Mouse (Mus musculus) embryo, embryonic 9.5 days (tissue): ENCODE data around the gene Bace1.

ENCODE experiments used
- DNase-seq: peaks from one replicate; pipeline ENCODE4 v3.0.0-alpha.2; 2017; ENCODE audit errors: extremely low spot score

Bace1 gene

GRCm38 (mm10) chr9:45838434-45839138, at the start of gene Bace1:
Bace1 (plus strand) TSS chr9:45838580.
- peak; percentile 78 for DNase-seq

GRCm38 (mm10) chr9:45791456-45792142, 46.8 kb upstream of the Bace1 start:
- no peak for DNase-seq

DNA sequence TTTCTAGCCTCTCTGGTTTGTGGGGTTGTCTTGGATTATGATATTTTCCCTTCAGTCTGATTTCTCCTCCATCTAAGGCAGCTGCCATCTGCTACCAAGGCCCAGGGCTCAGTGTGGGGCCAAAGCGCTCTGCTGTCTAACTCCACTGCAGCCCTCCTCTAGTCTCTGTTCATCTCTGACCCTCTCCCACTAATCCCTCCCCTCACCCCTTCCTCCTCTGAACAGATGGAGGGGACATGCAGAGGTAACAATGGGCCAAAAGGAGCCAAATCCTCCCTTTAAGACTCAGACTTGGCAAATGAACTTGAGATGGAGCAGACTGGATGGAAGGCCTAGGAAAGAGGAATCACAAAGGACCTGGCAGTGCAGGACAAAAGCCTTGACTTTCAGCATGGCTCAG, 46.1 kb upstream of the Bace1 start:
- no peak for DNase-seq

DNA sequence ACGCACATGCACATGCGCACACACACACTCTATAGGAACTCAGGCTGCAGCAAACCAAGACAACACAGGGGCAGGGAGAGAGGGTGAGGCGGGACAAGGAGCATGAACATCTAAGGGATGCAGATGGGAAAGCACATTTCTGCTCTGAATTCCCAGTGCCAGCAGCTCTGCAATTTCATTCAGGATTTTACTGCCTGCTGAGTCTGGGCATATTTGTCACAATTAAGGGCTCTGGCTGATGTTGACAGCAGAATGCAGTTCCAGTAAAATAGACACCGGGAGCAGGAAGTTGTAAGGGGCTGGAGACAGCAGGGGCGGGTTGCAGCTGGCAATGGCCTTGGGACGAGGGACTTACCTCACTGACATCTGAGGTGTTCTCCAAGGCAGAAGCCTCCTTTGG, 44.7 kb upstream of the Bace1 start:
- no peak for DNase-seq

DNA sequence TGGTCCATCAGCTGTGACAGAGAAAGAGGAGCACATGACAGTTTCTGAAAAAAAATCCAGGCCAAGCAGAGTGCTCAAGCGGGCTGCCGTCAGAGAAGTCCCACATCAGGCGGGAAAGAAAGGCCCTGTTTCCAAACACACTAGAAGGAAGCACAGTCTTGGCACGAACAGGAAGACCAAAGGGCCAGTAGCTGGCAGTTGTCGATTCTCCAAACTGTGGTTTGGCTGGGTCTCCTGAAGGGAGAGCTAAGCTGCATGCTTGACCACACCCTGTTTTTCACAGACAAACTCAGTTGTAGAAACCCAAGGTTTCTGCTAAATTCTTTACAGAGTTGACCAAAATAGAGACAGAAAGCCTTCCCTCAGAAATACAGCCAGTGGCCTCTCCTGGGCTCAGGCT, 42.7 kb upstream of the Bace1 start:
- no peak for DNase-seq

GRCm38 (mm10) chr9:45797271-45797670, 41.1 kb upstream of the Bace1 start:
- DNase-seq: no peak

DNA sequence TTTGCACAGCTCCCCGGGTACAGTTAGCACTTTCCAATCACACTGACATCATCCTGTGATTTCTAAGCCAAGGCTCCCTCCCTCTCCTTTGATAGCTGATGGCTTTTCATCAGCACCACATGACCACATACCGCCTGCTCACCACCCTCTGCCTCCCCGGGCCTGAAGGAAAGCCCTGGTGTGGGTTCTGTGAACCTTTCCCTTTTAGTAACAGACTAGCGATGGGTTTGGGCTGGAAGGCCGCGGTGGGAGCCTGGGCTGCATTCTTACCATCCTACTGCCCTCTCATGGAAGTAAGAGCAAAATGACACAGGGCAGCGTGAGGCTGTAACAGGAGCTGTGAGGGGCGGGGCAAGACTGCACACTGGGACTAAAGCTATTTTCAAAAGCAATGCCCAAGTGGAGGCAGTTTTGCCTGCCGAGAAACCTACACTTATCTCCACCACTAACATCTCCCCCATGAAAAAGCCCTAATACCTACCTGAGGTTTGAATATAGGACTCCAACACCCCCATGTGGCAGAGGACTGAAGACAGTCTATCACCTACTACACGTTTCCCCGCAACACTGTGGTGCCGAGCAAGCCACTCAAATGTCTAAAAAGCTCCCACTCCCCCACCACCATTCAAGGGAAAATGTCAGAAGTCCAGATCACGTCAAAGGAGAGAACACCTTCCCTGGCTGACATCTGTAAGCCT, 39.8 kb upstream of the Bace1 start:
- DNase-seq: peak; percentile 65

DNA sequence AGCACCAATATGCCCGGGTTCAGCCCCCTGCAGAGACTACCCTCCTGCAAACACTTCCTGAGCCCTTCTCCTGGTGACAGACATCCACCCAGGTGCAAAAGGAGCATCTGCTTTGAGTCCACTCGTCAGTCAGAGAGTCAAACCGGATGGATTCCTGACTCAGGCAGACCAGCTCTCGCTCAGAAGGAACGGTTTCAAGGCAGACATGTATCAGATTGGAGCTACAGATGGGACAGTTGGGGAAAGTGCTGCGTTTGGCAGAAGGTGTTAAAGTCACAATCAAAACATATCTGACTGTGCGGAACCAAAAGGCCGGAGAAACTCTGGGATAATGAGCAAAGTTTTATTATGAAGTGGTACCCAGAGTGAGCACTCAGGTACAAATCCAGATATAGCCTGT, 39.0 kb upstream of the Bace1 start:
- DNase-seq: no peak

- DNase-seq: no peak
Observed at GRCm38 (mm10) chr9:45803070-45803774, 35.2 kb upstream of the Bace1 start.

- DNase-seq: no peak
Observed at GRCm38 (mm10) chr9:45806847-45807246, 31.5 kb upstream of the Bace1 start.

DNA sequence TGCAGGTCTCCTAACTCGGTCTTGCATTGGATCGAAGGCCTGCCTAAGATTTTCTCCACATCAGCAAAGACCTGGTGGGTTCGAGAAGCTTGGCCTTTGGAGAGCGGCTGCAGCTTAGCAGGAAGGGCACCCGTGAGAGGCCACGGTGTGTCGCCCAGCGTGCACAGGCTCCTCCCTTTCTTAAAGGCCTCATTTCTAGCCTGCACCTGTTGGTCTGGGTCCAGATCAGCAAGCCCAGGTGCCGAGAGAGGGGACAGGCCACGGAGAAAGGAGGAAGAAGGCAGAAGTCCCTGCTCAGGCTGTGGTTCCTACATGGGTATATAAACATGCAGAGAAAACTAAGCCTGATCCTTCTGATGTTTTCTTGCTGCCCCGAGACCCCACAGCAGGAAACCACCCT, 31.0 kb upstream of the Bace1 start:
- no peak for DNase-seq

- no peak for DNase-seq
Observed at GRCm38 (mm10) chr9:45807761-45808160, 30.6 kb upstream of the Bace1 start.

- no peak for DNase-seq
Observed at GRCm38 (mm10) chr9:45811946-45812345, 26.4 kb upstream of the Bace1 start.

- DNase-seq: no peak
Observed at GRCm38 (mm10) chr9:45815113-45815512, 23.3 kb upstream of the Bace1 start.

- DNase-seq: no peak
Observed at GRCm38 (mm10) chr9:45815525-45815924, 22.9 kb upstream of the Bace1 start.

DNA sequence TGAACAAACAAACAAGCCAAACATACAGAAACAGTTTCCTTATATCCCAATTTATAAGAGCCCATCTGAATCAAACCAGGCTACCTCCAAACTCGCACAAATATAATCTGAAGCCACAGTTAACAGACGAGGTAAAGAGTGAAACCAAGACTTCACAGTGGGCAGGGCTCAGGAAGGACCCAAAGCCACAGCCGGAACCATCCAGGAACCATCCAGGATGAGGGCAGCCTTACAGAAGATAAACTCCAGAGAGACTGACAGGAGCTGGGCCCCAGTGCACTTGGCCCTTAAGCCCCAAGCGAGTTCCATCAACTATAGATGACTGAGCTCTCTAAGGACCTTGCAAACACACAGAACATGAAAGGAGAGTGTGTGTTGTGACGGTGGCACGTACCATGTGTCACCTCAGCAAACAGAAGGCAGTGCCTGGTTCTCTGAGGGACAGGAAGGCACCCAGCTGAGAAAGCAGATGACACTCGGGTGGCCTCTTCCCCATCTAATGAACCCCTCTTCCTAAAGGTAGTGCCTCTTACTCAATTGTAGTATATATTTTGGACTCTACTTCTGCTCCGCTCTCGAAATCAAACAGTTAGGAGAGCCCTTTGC, 19.9 kb upstream of the Bace1 start:
- DNase-seq: no peak

DNA sequence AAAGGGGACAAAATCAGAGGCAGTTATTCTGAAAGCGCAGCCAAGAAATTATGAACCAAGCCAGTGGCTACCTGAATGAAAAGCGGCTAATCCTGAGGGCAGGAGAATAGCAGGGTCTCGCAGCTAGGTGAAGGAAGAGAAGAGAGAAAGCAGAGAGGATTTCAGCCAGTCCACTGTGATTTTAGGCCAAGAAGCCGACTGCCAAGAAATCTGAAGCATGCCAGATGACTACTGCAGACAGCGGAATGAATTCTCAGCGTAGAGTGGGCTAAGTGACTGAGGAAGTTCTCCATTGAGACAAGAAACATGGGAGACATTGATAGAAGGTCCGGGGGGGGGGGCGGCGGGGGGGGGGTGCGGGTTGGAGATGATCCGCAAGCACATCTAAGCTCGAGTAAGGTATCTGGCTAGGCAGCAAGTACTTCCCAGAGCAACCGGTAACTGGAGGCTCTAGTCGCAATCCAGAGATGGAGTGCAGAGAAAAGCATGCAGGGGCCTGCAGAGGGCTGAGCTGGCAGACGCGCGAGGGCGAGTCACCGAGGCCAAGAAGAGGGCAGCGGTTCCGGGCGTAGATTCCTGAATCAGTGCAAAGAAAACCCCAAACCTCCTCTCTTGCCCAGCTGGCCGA, 10.6 kb upstream of the Bace1 start:
- no peak for DNase-seq

DNA sequence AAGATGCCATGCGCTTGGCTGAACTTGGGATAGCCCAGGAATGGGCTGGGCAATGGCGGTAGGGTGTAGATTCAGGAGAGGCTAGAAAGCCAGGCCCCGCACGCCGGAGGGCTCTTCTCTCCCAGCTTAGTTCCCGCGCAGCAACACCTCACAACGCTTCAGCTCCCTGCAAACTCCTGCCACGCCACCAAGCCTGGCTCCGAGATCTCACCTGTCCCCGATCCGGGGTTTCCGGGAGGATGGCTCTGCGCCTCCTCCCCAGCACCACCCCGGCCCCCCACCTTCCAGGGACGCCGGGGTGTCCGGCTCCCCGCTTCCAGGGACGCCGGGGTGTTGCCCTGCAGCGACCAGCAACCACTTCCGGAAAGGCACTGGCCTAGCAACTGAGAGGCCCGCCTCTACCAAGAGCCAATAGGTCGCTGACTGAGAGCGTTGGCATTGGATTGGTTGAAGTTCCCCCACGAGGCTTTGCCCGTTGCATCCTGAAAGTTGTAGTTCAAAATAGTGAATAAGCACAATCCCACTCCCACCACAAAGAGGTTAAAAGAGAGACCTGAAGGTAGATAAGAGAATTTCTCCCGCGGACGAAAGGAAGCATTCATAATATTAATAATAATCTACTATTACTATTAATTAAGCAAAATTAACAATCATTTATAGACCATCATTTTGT, 10.0 kb upstream of the Bace1 start, which contains the start of gene Cep164:
Gene Cep164, minus strand, starts transcription at position 401 of the 673 bp plus-strand sequence.
- peak; percentile 89 for DNase-seq

DNA sequence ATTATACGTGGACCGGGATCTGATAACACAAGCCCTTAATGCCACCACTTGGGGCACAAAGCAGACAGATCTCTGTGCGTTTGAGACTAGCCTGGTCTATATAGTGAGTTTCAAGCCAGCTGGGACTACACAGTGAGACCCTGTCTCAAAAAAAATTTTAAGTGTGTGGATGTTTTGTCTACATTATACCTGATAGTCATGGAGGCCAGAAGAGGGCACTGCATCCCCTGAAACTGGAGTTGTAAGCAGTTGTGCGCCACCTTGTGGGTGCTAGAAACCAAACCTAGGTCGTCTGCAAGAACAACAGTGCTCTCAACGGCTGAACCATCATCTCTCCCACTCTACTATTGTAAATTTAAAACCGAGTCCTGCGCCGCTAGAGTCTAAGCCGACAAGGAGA, 9.3 kb upstream of the Bace1 start:
- DNase-seq: peak; percentile 73

- DNase-seq: no peak
Observed at GRCm38 (mm10) chr9:45832898-45833297, 5.5 kb upstream of the Bace1 start.

GRCm38 (mm10) chr9:45833461-45833860, 4.9 kb upstream of the Bace1 start:
- no peak for DNase-seq
